Mouse (Mus musculus) heart, postnatal 14 days (tissue): ENCODE data around the gene Polr1c. TPM values are rescaled to one million over a fixed set of nuclear protein-coding genes. Genes with fewer than 3 reads are reported as not detected.

ENCODE experiments used
- DNase-seq, 2 experiments: peaks; one replicate each; pipeline ENCODE4 v3.0.0; 2021 to 2022
- intact Hi-C: fragments of 180-260 bp; cut with DNase I; formaldehyde crosslinking; loops from one replicate; pipeline ENCODE4 v1.15.1; 2025
- total RNA-seq, 2 experiments: library from RNA; stranded (reverse); gene quantifications; 2 replicates each; pipeline ENCODE4 v1.2.3; 2021

Gene Polr1c
- total RNA-seq, 2 experiments from 2014 or later, result 19.1 to 27.3 TPM

- DNase-seq, result no peak
- intact Hi-C loops, result loop anchor here (5.0 kb wide), 1 partner anchor 120 kb away; no protein-coding TSS in a partner anchor
Observed at GRCm38 (mm10) chr17:46267511-46267910, 19.7 kb upstream of the Polr1c start.

DNA sequence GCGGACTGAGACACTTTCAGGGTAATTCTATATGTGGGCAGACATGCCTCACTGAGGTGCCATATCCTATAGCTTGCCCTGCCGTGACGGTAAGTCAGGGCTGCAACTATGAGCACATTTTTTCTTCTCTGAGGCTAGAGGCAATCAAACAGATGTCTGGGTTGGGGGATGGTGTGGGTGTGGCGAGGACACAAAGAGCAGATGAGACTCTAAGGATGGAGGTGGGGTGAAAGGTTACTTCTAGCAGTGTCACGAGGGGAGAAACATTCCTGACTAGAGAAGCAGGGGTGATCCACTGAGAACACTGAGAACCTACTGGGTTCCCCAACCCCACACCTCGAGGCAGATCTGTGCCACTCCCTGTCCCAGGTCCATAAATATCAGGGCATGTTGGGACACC, 19.1 kb upstream of the Polr1c start:
- no peak for DNase-seq
- intact Hi-C loops, result loop anchor here (1.0 to 5.0 kb wide), 2 partner anchors 31 to 120 kb away; no protein-coding TSS in a partner anchor

- intact Hi-C loops, result loop anchor here (1.0 to 5.0 kb wide), 2 partner anchors 32 to 121 kb away; no protein-coding TSS in a partner anchor
- peak; percentile 88 to 91 for DNase-seq
Observed at GRCm38 (mm10) chr17:46265918-46266618, 18.2 kb upstream of the Polr1c start.

DNA sequence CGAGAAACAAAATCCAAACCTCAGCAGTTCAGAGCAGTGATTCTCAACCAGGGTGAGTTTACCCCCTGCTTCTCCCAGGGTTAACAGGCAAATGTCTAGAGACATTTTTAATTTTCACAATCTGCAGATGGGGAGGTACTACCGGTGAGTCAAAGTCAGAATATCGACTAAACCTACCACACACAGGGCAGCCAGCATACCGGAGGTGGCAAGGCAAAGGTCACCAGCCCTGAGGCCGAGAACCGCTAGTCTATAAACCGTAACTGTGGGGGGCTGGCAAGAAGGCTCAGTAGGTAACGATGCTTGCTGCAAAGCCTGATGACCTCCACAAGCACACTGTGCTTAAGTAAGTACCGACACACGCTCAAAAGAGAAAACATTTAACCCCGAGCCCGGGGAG, 17.6 kb upstream of the Polr1c start:
- DNase-seq, result no peak
- intact Hi-C loops, result loop anchor here (5.0 kb wide), 1 partner anchor 122 kb away; no protein-coding TSS in a partner anchor

DNA sequence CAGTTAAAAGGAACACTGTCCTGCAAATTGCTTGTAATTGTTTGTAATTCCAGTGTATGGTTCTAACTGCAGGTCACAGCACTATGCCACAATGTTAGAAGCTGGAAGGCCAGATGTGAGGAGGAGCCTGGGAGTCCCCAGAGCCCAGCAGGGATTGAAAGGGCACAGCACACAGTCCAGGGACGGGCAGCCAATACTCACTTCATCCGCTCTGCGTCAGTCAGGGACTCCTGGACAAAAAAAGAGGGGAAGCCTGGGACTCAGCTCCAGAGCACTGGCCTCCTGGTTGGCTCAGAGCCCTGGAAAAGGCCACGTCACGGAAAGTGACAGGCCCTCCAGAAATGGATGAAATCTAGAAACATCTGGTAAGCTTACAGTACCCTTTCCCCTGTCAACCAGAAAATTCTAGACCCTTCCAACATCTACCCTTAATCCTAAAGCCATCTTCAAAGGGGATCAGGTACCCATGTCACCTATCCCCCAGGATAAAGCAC, 14.4 kb upstream of the Polr1c start:
- DNase-seq, result no peak
- intact Hi-C loops, result no loop called here

- intact Hi-C loops, result no loop called here
- DNase-seq, result no peak
Observed at GRCm38 (mm10) chr17:46259675-46260074, 11.8 kb upstream of the Polr1c start.

- intact Hi-C loops, result no loop called here
- no peak for DNase-seq
Observed at GRCm38 (mm10) chr17:46258279-46259053, 10.6 kb upstream of the Polr1c start.

DNA sequence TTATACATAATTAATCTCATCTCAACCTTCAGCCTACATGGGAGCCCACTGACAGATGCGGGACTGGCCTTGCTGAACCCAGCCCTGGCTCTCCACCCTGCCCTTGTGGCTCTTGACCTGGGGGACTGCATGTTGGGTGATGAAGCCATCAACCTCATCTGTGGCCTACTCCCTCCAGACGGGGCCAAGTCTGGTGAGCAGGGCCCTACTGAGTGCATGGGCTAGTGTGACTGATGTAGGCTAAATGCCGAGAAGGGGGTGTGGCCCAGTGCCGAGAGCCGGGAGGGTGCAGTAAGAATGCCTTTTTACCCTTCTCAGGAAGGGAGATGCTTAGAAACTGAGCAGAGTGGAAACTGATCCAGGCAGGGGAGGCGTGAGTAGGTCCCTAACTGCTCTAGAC, 7.3 kb upstream of the Polr1c start:
- DNase-seq, result no peak
- intact Hi-C loops, result no loop called here

DNA sequence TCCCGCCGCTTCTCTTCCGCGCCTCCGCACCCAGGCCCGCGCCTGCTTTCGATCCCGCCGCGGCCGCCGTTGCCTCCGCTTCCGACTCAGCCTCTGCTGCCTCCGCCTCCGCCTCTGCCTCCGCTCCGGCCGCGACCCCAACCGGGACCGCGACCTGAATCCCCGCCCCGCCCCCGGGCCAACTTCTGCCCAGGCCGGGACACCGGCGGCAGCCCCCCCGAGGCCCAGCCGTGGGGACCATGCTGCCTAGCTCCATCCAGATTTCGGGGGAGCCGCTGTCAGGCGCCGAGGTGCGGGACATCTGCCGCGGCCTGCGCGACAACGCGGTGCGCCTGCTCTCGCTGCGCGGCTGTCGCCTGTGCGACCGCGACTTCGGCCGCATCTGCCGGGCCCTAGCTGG, 6.3 kb upstream of the Polr1c start:
- no peak for DNase-seq
- intact Hi-C loops, result no loop called here

DNA sequence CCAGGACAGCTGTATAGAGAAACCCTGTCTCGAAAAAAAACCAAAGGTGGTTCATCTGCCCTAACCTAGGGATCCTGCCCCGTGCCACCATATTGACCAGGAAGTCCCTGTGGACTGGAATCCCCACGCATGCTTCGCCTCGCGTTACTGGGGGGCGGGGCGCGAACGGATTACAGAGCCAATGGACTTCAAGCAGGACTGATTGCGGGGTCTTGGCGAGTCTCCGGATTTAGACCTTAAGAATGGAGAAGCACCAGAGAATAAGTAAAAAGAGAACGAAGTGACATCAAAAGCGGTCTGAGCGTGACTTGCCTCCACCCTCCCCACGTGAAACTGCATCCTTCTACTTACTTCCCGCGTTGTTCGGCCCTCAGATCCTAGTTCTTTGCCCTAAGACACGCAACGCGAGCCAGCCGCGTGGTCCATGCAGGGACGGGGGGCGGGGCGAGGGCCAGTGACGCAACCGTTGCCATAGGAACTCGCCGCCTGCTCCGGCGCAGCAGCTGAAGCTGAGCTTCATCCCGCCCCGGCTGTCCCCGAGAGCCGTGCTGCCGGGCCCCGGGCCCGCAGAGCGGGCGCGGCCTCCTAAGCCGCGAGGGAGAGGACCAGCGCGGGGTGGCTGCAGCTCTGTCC, 5.7 kb upstream of the Polr1c start, which contains the start of gene Lrrc73:
Lrrc73 (plus strand) TSS at position 80 of the 633 bp plus-strand sequence.
- peak; percentile 91 to 94 for DNase-seq

DNA sequence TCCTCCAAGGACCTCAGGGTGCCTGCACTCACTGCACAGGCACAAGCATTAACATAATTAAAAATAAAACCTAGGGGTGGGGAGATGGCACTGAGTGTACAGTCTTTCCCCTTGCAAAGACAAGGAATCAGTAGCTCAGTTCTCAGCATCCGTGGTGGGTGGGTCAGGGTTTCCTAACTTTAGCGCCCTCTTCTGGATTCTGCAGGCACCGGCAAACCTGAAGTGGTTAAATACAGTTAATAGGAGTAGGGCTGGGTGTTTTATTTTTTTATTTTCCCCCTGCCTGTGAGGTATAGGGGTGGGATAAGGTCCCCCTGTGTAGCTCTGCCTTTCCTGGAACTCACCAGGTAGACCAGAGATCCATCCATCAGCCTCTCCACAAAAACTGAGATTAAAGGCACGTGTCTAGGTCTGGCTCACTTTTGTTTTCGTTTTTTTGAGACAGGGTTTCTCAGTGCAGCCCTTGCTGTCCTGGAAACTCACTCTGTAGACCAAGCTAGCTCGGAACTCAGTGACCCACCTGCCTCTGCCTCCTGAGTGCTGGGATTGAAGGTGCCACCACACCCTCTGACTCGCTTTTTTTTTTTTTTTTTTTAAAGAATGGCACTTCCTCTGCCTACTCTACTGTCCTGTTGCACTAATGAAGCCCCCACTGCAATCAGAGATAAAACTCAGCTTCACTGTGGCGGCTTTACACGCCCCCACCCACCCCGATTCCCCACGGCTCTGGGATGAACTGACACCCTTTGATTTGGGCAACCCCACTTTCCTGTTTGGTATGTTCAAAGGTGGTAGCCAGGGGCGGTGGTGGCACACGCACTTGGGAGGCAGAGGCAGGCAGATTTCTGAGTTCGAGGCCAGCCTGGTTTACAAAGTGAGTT, 5.0 kb upstream of the Polr1c start:
- intact Hi-C loops, result no loop called here
- DNase-seq, result peak in 1 of 2 experiments; percentile 45

More for the DNA sequence above, 5.7 kb upstream of the Polr1c start, which contains the start of gene Lrrc73:
- intact Hi-C loops, result no loop called here

DNA sequence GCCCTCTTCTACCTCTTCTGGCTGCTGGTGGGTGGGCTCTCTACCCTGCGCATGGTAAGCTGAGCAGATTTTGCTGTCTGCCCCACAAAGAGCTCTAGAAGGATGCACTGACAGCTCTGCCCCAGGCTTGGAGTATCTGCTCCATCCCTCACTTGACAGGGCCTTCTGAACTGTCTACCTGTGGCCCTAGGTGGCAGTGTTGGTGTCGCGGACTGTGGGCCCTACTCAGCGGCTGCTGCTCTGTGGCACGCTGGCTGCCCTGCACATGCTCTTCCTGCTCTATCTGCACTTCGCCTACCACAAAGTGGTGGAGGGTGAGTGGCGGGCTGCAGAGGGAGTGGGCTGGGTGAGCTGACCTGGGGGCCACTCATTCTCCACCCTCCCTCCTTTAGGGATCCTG, 3.3 kb upstream of the Polr1c start:
- no peak for DNase-seq
- intact Hi-C loops, result no loop called here

DNA sequence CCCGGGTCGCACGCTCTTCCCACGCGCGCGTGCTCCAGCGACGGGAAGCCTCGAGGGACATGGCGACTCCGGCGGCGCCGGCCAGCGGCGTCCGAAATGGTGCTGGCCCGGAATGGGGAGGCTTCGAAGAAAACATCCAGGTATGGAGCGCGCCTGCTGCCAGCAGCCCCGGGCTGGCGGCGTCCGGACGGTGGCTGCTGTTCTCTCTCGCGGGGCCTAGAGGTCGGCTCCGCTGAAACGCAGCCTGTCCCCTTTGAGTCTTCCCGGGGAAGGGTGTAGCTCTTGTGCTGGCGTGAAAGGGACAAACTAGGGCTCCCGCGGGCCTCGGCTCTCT, 302 bp upstream of the Polr1c start:
- DNase-seq, result no peak
- intact Hi-C loops, result loop anchor here (5.0 kb wide), 1 partner anchor 134 kb away; the partner anchor contains the start of gene Zfp318

DNA sequence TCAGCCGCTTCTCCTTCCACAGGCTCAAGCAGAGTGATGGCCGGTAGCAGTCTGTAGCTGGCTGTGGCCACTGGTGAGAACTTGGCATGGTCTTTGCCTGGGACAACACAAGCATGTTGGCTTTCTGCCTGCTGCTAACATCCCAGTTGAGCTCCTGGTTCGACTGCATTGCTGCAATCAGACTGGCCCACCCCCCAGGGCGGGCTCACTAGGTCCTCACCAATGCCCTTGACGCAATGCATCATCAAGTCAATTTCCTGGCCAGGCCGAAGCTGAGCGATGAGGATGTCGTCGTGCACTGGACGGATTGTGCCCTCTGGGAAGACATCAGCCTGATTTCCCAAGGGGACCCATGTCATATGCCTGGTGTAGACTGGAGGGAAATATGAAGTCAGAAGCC, 3.3 kb downstream of the Polr1c start:
- intact Hi-C loops, result no loop called here
- DNase-seq, result no peak

DNA sequence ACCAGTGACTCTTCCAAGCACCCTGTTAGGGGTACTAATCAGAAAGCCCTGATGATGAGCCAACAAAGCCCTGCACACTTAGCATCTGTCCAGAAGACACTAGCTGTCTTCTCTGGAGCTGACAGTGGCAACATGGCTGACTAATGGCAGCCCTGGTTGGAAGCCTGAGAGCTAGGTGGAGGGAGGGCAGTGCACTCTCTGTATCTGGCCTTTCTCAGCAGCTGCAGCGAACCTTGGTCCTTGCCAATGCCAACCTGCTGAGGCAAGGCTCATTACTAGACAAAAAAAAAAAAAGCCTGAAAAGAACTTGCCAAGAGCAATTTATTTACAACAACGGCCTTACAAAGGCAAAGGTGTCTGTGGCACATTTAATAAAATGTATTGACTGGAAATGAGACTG, 4.2 kb downstream of the Polr1c start:
- DNase-seq, result no peak

DNA sequence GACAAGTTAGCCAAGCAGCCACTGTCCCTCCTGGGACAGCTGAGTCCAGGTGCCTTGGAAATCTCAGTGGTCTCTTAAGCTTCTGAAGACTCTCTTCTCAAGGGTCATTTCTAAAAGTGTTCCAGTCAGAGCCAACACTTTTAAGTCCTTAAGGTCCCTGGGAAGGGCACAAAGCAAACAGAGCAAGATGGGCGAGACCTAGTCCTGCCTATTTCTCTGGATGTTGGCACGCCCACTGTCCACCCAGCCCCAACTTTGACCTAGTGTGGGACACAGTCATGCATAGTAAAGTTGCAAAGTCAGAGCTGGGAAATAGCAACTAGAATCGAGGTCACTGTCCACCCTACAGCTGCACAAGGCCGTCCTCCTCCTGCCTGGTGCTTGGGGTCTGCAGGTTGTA, 4.9 kb downstream of the Polr1c start:
- DNase-seq, result no peak
- intact Hi-C loops, result no loop called here

More for the DNA sequence above, 4.2 kb downstream of the Polr1c start:
- intact Hi-C loops, result no loop called here

DNA sequence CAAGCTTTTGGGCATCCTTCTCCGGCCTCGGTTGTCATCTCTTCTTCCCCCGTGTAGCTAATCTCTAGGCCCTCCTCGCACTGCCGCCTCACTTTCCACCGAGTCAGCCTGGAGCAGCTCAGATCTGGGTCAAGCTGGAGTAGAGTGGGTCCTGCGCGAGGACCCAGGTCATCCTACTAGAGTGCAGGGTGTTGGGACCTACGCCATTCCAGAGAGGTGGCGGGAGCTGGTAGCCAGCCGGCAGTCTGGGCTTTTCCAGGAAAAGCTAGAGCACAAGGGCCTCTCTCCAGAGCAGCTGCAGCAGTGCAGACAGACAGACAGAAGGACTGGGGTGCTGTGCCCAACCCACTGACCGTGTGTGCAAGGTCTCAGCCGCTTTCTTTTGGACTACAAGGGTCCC, 5.6 kb downstream of the Polr1c start:
- DNase-seq, result no peak
- intact Hi-C loops, result no loop called here

DNA sequence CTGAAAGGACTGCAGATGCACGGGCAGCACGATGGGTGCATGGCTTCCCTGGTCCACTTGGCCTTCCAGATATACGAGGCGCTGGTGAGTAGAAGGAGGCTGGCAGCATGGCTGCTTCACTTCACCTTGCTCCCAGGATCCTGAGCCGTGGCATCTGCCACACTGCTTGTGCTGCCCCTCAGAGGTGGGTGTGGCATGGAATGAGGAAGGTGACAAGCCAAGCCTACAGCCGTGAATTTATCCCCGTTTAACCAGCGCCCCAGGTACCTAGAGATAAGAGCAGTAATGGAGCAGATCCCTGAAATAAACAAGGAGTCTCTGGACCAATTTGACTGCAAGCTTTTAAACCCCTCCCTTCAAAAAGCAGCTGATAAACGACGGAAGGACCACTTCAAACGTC, 6.4 kb downstream of the Polr1c start:
- intact Hi-C loops, result no loop called here
- DNase-seq, result no peak

DNA sequence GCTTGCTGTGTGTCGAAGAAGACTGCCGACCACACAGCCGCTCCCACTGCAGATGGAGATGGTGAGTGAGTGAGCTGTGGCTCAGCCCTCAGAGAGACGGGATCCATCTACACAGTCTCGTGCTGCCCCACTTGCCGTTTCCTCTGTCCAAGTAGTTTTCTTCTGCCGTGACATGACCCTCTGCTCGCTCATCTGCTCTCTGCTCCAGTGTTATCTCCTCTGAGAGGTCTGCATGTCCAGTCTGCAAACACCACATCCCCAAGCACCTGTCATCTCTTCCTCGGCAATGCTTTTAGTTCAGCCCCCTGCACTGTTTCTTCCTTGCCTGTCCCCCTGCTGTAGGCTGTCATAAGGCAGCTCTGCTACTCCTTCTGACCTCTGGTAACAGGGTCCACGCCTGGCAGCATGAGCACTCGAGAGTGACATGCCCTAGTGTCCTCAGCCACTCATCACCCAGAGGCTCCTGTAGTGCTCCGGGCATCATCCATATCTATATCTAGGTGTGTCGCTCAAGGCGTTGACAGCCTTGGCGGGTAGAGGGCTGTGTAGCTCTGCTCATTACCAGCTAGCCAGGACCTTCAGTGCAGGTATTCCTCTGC, 8.2 kb downstream of the Polr1c start:
- no peak for DNase-seq
- intact Hi-C loops, result no loop called here

DNA sequence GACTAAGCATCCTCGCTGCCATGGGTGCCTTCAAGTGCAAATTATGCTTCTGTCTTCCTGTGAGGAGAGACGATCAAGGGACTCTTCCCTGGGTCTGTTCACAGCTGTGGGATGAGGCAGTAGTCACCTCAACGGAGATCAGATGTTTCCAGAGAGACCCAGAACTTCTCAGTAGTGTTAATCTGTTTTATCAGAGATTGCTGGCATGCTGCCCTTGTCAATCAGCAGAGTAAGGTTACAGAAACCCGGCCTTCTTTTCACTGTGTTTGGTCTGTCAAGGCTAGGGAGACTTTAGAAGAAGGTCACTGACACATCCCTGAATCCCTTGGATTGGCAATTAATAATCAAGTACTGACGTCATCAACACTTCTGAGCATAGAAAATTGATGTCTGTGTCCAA, 10.4 kb downstream of the Polr1c start:
- intact Hi-C loops, result no loop called here
- no peak for DNase-seq
